Mouse (Mus musculus) stomach, embryonic 14.5 days (tissue): ENCODE measurements at regions not wholly inside any gene's neighbourhood (a gene's known extent, or its start where the extent isn't known, plus 50 kb on each side); places are given as distances from the start of the nearest gene placed in this dataset.

Experiments
- ATAC-seq: fragments of 200-750 bp; cut with Nextera tagmentation; 2 replicates; pipeline ENCODE4 v1.8.0; 2017; ENCODE audit warnings: low read depth, moderate TSS enrichment; ENCODE audit not compliant: insufficient number of reproducible peaks, insufficient read depth, low FRiP score
- H3K27ac ChIP-seq: fragments of 300-500 bp; sonication (generic); 2 replicates; pipeline ENCODE4 v1.5.1; 2014; ENCODE audit warnings: mild to moderate bottlenecking, low read length, moderate library complexity, mixed read lengths
- H3K27me3 ChIP-seq: fragments of 300-500 bp; sonication (generic); 2 replicates; pipeline ENCODE4 v1.6.1; 2014; ENCODE audit warnings: low read length, control low read depth, mixed read lengths; ENCODE audit not compliant: control insufficient read depth, insufficient read depth
- H3K36me3 ChIP-seq: fragments of 300-500 bp; sonication (generic); 2 replicates; pipeline ENCODE4 v1.6.1; 2014; ENCODE audit warnings: mild to moderate bottlenecking, control low read depth, low read length, moderate library complexity, mixed read lengths; ENCODE audit not compliant: control insufficient read depth, insufficient read depth
- H3K4me1 ChIP-seq: fragments of 300-500 bp; sonication (generic); 2 replicates; pipeline ENCODE4 v1.6.1; 2014; ENCODE audit warnings: low read length, control low read depth, mixed read lengths; ENCODE audit not compliant: control insufficient read depth, insufficient read depth
- H3K4me2 ChIP-seq: fragments of 300-500 bp; sonication (generic); replicated peaks from 2 replicates; pipeline ENCODE4 v1.6.1; 2014; ENCODE audit warnings: low read depth, low read length, control low read depth
- H3K4me3 ChIP-seq: fragments of 300-500 bp; sonication (generic); 2 replicates; pipeline ENCODE4 v1.5.1; 2014; ENCODE audit warnings: low read depth, low read length, control low read depth
- H3K9ac ChIP-seq: fragments of 300-500 bp; sonication (generic); replicated peaks from 2 replicates; pipeline ENCODE4 v1.6.1; 2014; ENCODE audit warnings: low read depth, mild to moderate bottlenecking, control low read depth, low read length, moderate library complexity, mixed read lengths
- H3K9me3 ChIP-seq: fragments of 300-500 bp; sonication (generic); 2 replicates; pipeline ENCODE4 v1.6.1; 2016; ENCODE audit warnings: low read depth, low read length, control low read depth; ENCODE audit not compliant: control insufficient read depth
- WGBS: fragments of 180-500 bp; shearing (Covaris S2); extraction: QIAGEN DNeasy Blood & Tissue Kit; methylation state at CpG from one replicate; pipeline ENCODE4 v1.1.7; 2014; 5-methylcytosine and 5-hydroxymethylcytosine counted together

GRCm38 (mm10) chr16:95168349-95168748, 89.0 kb upstream of the Kcnj15 start:
- no peak overlapping the region for H3K4me2 ChIP-seq
- 76% methylated on average over 7 of the region's 7 CpGs for WGBS
- H3K36me3 ChIP-seq = no peaks in the 10 kb centered on the region
- H3K4me3 ChIP-seq = no peak overlapping the region
- H3K9ac ChIP-seq = no peak overlapping the region
- H3K27me3 ChIP-seq = no peaks in the 10 kb centered on the region
- no peaks in the 10 kb centered on the region for H3K4me1 ChIP-seq
- no peak for ATAC-seq
- H3K9me3 ChIP-seq = no peaks in the 10 kb centered on the region
- no peak overlapping the region for H3K27ac ChIP-seq

DNA sequence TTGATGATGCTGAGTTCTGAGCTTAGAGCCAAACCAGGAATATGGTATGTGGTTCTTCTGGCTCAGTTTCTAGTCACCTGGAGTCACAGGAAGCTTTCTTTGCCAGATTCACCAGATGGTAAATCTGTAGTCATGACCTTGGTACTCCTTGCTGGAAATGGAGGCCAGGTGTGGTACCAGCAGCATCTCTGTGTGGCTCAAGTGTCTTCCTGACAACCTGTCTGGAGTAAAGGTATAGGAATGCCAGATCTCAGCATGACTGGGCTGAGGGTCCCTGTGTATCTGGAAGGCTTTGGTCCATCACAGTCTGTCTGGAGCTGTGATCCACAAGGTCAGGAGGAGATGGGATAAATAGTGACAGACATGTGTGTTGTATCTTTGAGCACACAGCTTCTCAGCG, 88.0 kb upstream of the Kcnj15 start:
- ATAC-seq = no peak
- Histone ChIP-seq H3K4me3 (no peak overlapping the region), H3K9me3 (no peaks in the 10 kb centered on the region), H3K4me1 (no peaks in the 10 kb centered on the region), H3K4me2 (no peak overlapping the region), H3K9ac (no peak overlapping the region), H3K27me3 (no peaks in the 10 kb centered on the region), H3K36me3 (no peaks in the 10 kb centered on the region), H3K27ac (no peak overlapping the region)
- WGBS = 100% methylated on average over 1 of the region's 1 CpGs

- H3K4me1 ChIP-seq = no peaks in the 10 kb centered on the region
- H3K36me3 ChIP-seq = no peaks in the 10 kb centered on the region
- H3K27ac ChIP-seq = no peak overlapping the region
- WGBS = 84% methylated on average over 5 of the region's 5 CpGs
- H3K4me2 ChIP-seq = no peak overlapping the region
- H3K9ac ChIP-seq = no peak overlapping the region
- no peaks in the 10 kb centered on the region for H3K27me3 ChIP-seq
- ATAC-seq = no peak
- no peaks in the 10 kb centered on the region for H3K9me3 ChIP-seq
- H3K4me3 ChIP-seq = no peak overlapping the region
Observed at GRCm38 (mm10) chr16:95180562-95180961, 76.8 kb upstream of the Kcnj15 start.

DNA sequence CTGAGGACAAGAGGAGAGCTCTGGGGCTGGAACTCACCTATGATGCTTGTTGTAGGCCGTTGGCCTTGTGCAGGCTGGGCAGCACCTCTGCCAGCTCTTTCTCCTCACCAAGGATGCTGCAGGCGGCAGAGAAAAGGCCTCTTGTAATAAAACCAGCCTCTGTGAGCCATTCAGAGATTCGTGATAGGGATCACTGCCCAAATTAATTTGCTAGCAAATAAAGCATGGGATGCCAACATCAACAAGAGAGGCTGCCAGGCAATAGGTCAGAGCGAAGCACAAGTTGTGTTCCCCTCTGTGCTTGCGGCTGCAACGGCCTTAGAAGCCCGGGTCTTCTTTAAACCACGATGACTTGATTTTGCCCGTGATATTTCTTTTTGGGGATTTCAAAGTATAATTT, 72.0 kb upstream of the Kcnj15 start:
- Histone ChIP-seq H3K27me3 (no peaks in the 10 kb centered on the region), H3K4me3 (no peak overlapping the region), H3K4me2 (no peak overlapping the region), H3K9me3 (no peaks in the 10 kb centered on the region), H3K27ac (no peak overlapping the region), H3K4me1 (no peaks in the 10 kb centered on the region), H3K9ac (no peak overlapping the region), H3K36me3 (no peaks in the 10 kb centered on the region)
- WGBS = 86% methylated on average over 9 of the region's 9 CpGs
- no peak for ATAC-seq

DNA sequence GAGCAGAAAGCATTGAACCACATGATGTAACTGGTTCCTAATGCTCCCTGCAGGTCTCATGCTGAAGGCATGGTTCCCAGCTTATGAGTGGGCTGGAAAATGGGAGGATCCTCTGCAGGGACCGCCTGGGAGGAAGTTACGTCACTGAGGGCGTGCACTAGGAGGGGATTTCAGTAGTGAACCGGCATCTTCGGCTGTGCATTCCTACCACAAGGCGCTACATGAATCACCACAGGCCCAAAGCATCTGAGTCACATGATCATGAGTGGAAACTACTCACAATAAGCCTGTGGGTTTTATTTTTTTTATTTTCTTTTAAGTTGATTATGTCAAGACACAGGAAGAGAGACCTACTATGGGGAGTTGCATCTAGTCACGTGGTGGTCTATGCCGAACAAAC, 68.2 kb upstream of the Kcnj15 start:
- Histone ChIP-seq H3K4me1 (no peaks in the 10 kb centered on the region), H3K9me3 (no peaks in the 10 kb centered on the region), H3K4me2 (no peak overlapping the region), H3K27ac (no peak overlapping the region), H3K4me3 (no peak overlapping the region), H3K36me3 (no peaks in the 10 kb centered on the region), H3K9ac (no peak overlapping the region), H3K27me3 (no peaks in the 10 kb centered on the region)
- no peak for ATAC-seq
- WGBS = 89% methylated on average over 8 of the region's 8 CpGs

GRCm38 (mm10) chr16:95194151-95194550, 63.2 kb upstream of the Kcnj15 start:
- Histone ChIP-seq H3K4me3 (no peak overlapping the region), H3K9me3 (no peaks in the 10 kb centered on the region), H3K9ac (no peak overlapping the region), H3K4me2 (no peak overlapping the region), H3K27ac (no peak overlapping the region), H3K27me3 (no peaks in the 10 kb centered on the region), H3K4me1 (no peaks in the 10 kb centered on the region), H3K36me3 (no peaks in the 10 kb centered on the region)
- WGBS = 64% methylated on average over 4 of the region's 4 CpGs
- no peak for ATAC-seq

- WGBS = 81% methylated on average over 4 of the region's 4 CpGs
- Histone ChIP-seq H3K27ac (no peak overlapping the region), H3K36me3 (no peaks in the 10 kb centered on the region), H3K27me3 (no peaks in the 10 kb centered on the region), H3K4me1 (no peaks in the 10 kb centered on the region), H3K4me3 (no peak overlapping the region), H3K9me3 (no peaks in the 10 kb centered on the region), H3K4me2 (no peak overlapping the region), H3K9ac (no peak overlapping the region)
- ATAC-seq = no peak
Observed at GRCm38 (mm10) chr16:95196141-95196540, 61.2 kb upstream of the Kcnj15 start.

DNA sequence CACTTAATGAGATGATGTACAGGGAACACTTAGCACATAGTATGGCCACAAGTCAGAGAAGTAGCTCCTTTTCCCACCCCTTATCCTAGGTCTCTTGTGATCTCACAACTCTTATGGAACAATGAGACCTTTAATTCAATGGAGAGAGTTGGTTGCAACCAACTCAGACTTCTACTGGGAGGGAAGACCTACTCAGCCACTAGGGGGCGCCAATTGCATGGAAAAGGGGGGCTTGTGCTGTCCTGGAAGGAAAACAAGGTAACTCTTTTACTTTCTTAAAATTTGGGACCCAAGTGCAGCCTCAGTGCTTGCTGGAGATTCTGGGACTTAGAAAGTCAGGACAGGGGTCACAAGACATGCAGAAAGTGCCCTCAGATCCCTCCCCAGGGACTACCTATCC, 60.7 kb upstream of the Kcnj15 start:
- Histone ChIP-seq H3K36me3 (no peaks in the 10 kb centered on the region), H3K27me3 (no peaks in the 10 kb centered on the region), H3K4me1 (no peaks in the 10 kb centered on the region), H3K9me3 (no peaks in the 10 kb centered on the region), H3K4me3 (no peak overlapping the region), H3K4me2 (no peak overlapping the region), H3K9ac (no peak overlapping the region), H3K27ac (no peak overlapping the region)
- 0% methylated on average over 1 of the region's 1 CpGs for WGBS
- ATAC-seq = 0 out of 2 replicates have a peak, but pooled peaks have one; percentile 49

GRCm38 (mm10) chr16:95198795-95199563, 58.4 kb upstream of the Kcnj15 start:
- Histone ChIP-seq H3K9me3 (no peaks in the 10 kb centered on the region), H3K4me1 (no peaks in the 10 kb centered on the region), H3K4me3 (no peak overlapping the region), H3K4me2 (no peak overlapping the region), H3K27me3 (no peaks in the 10 kb centered on the region), H3K9ac (no peak overlapping the region), H3K36me3 (no peaks in the 10 kb centered on the region), H3K27ac (no peak overlapping the region)
- 62% methylated on average over 19 of the region's 19 CpGs for WGBS
- ATAC-seq = no peak
